Mouse (Mus musculus) midbrain, embryonic 14.5 days (tissue): Measurements from ENCODE around the gene Pax4. TPM values are rescaled to one million over a fixed set of nuclear protein-coding genes. Genes with fewer than 3 reads are reported as not detected.
A peak's percentile ranks its signal among the peaks of the same experiment; 100 is the strongest.

Source experiments
- ATAC-seq: fragments of 200-750 bp; cut with Nextera tagmentation; 2 replicates; pipeline ENCODE4 v1.8.0; 2017; ENCODE audit warnings: moderate number of reproducible peaks, moderate library complexity; ENCODE audit not compliant: low FRiP score, low TSS enrichment
- DNase-seq: peaks from one replicate; pipeline ENCODE4 v3.0.0-alpha.2; 2015
- H3K27ac ChIP-seq: fragments of 300-500 bp; sonication (generic); replicated peaks from 2 replicates; pipeline ENCODE4 v1.5.1; 2014; ENCODE audit warnings: mild to moderate bottlenecking, low read depth, low read length, moderate library complexity
- H3K27me3 ChIP-seq: fragments of 300-500 bp; sonication (generic); 2 replicates; pipeline ENCODE4 v1.6.1; 2014; ENCODE audit warnings: low read length, control low read depth, mixed read lengths; ENCODE audit not compliant: control insufficient read depth, insufficient read depth
- H3K36me3 ChIP-seq: fragments of 300-500 bp; sonication (generic); 2 replicates; pipeline ENCODE4 v1.6.1; 2014; ENCODE audit warnings: low read length, control low read depth; ENCODE audit not compliant: control insufficient read depth, insufficient read depth
- H3K4me1 ChIP-seq: fragments of 300-500 bp; sonication (generic); 2 replicates; pipeline ENCODE4 v1.6.1; 2014; ENCODE audit warnings: mild to moderate bottlenecking, antibody characterized with exemption, low read length, control low read depth; ENCODE audit not compliant: control insufficient read depth, insufficient read depth
- H3K4me2 ChIP-seq: fragments of 300-500 bp; sonication (generic); 2 replicates; pipeline ENCODE4 v1.6.1; 2014; ENCODE audit warnings: mild to moderate bottlenecking, low read length, moderate library complexity
- H3K4me3 ChIP-seq: fragments of 300-500 bp; sonication (generic); replicated peaks from 2 replicates; pipeline ENCODE4 v1.5.1; 2014; ENCODE audit warnings: low read depth, low read length
- H3K9ac ChIP-seq: fragments of 300-500 bp; sonication (generic); replicated peaks from 2 replicates; pipeline ENCODE4 v1.6.1; 2014; ENCODE audit warnings: mild to moderate bottlenecking, low read length, moderate library complexity
- H3K9me3 ChIP-seq: fragments of 300-500 bp; sonication (generic); 2 replicates; pipeline ENCODE4 v1.6.1; 2016; ENCODE audit warnings: low read length, control low read depth, mixed read lengths; ENCODE audit not compliant: control insufficient read depth
- WGBS: fragments of 180-500 bp; shearing (Covaris S2); extraction: QIAGEN DNeasy Blood & Tissue Kit; methylation state at CpG from one replicate; pipeline ENCODE4 v1.1.7; 2014; 5-methylcytosine and 5-hydroxymethylcytosine counted together
- polyA plus RNA-seq: library from polyadenylated mRNA; unstranded; fragments of >200 nt; fragmentation: Nextera tagmentation; extraction: Ambion mirVana; gene quantifications from 2 replicates; pipeline ENCODE4 v1.2.1, GENCODE M21; 2014

The Pax4 gene
- polyA plus RNA-seq, 1 experiment from 2014 or later, result not detected

DNA sequence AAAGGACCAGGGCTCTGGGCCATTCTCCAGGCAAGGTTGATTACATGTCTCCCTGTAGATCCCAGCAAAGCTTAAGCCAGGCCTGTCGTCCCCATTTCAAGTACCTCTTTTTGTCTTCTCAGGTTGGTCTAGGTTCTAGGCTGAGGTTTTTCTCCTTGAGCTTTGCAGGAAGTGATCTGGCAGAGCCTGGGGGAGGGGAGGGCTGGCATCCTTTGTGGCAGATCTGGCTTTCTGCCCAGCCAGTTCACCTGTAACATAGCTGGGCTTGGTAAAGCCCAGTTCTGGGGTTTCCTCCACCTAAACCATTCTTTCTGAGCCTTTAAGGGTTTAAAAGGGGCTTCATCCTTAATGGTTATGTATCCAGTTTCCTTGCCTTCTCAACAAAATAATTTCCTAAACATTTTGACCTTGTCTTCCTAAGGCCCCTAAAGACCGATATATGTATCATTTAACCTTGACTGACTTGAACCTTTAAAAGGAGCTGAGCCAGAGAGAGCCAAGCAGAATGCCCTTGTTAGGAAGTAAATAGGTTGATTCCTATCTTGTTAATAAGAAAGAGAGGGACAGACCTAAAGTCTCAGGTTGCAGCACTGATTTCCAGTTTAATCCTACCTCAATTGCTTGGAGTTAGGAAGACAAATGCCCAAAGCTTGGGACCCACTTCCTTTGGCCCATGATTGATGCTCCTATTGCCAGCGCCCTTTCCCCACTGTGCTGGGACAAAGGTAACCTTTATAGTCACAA, 21.9 kb downstream of the Pax4 start, which contains the start of gene Fscn3:
Gene Fscn3 (plus strand): TSS at position 694 of the 744 bp plus-strand sequence.
- no peak within 1 kb of the TSS for H3K4me2 ChIP-seq
- peaks cover 10% of the 10 kb centered on the region for H3K4me1 ChIP-seq
- WGBS, result 86% methylated on average over 3 of the region's 3 CpGs
- ATAC-seq (no peak), DNase-seq (no peak)
- no peaks in the 10 kb centered on the region for H3K9me3 ChIP-seq
- no peak within 1 kb of the TSS for H3K9ac ChIP-seq
- no peak within 1 kb of the TSS for H3K27ac ChIP-seq
- H3K4me3 ChIP-seq, result no peak within 1 kb of the TSS
- H3K27me3 ChIP-seq, result no peaks in the 10 kb centered on the region
- peaks cover 18% of the 10 kb centered on the region for H3K36me3 ChIP-seq

DNA sequence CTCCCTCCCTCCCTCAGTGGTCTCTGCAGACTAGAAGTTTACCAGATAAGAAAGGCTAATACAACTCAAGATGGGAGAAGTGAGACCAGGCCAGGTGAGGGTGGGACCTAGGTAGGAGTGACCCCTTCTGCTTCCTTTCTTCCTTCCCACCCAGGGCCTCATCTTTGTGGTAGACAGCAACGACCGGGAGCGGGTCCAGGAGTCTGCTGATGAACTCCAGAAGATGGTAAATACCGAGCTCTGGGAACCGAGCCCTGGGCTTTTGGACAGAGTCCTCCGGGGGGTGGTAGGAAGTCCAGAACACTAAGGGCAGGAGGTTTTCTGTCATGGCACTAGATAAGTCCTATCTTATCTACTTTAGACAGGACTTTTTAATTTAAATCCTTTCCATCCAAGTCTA, 24.1 kb downstream of the Pax4 start:
- peak overlapping the region; percentile 63 for H3K4me2 ChIP-seq
- DNase-seq (no peak), ATAC-seq (no peak)
- no peak overlapping the region for H3K4me3 ChIP-seq
- 98% methylated on average over 6 of the region's 6 CpGs for WGBS
- H3K27ac ChIP-seq, result no peak overlapping the region
- peaks cover 26% of the 10 kb centered on the region for H3K4me1 ChIP-seq
- H3K9me3 ChIP-seq, result no peaks in the 10 kb centered on the region
- H3K27me3 ChIP-seq, result no peaks in the 10 kb centered on the region
- H3K9ac ChIP-seq, result no peak overlapping the region
- peaks cover 18% of the 10 kb centered on the region for H3K36me3 ChIP-seq

DNA sequence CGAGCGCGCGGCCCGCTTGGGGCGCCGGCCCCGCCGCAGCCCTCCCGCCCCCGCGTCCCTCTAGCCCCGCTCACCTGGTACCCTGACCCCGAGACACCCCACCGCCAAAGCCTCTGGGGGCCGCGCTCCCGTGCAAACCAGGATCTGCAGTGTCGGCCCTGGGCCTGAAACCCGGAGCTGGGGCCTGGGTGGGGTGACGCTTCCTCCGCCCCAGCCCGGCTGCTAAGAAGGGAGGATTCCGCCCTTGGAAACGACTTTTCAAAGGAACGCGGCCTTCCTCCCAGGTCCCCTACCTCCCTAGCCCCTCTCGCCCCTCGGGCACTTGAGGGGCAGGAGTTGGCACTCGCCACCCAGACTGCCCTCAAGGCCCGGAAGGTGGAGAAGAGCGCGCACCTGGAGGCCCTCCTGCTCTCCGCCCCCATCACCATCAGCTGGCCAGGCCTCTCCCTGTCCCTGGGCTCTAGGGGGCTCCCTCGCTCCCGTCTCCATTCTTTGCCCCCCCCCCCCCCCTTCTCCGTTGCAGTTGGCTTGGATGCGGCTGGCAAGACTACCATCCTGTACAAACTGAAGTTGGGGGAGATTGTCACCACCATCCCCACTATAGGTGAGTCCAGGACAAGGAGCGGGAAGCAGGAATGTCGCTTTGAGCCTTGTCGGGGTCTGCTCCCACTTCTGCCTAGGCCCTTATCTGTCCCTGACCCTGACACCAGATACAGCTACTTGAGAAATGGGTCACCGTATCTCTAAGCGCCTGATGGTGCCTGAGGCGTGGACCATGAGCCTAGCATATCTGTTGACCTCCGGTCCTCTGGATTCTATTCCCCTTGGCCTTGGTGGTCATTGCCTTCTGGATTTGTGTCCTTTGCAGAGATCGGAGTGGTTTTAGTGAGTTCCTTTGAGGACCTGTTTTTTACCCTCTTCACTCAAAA, 25.1 kb downstream of the Pax4 start:
- Histone ChIP-seq H3K27me3 (no peaks in the 10 kb centered on the region), H3K9me3 (no peaks in the 10 kb centered on the region), H3K36me3 (peaks cover 20% of the 10 kb centered on the region), H3K4me1 (peaks cover 26% of the 10 kb centered on the region), H3K9ac (peak overlapping the region; percentile 95), H3K4me2 (peak overlapping the region; percentile 63), H3K27ac (peak overlapping the region; percentile 77), H3K4me3 (peak overlapping the region; percentile 75)
- DNase-seq, result peak; percentile 63
- 11% methylated on average over 45 of the region's 46 CpGs for WGBS
- ATAC-seq, result peak; percentile 55

DNA sequence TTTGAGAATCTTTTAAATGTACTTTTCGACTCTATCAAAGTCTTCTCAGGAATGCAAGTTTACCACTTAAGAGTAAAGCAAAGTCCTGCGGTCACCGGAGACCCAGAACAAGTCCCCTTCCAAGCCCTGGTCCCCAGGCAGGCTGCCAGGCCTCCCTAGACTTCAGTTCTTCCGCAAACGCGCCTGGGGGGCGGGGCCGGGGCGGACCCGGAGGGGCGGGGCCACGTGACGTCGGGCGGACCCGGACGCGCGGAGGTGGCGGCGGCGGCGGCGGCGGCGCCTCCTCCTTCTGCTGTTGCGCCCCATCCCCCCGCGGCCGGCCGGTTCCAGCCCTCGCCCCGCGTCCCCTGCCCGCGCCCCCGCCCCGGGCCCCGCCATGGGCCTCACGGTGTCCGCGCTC, 25.8 kb downstream of the Pax4 start, which contains the start of gene Arf5:
Gene Arf5 (plus strand): TSS at position 248 of the 400 bp plus-strand sequence.
- Histone ChIP-seq H3K36me3 (peaks cover 27% of the 10 kb centered on the region), H3K4me1 (peaks cover 26% of the 10 kb centered on the region), H3K4me2 (peak within 1 kb of the TSS; percentile 63), H3K4me3 (peak within 1 kb of the TSS; percentile 75), H3K27me3 (no peaks in the 10 kb centered on the region), H3K9ac (peak within 1 kb of the TSS; percentile 95), H3K9me3 (no peaks in the 10 kb centered on the region), H3K27ac (peak within 1 kb of the TSS; percentile 77)
- peak; percentile 86 for ATAC-seq
- WGBS, result under 1% methylated on average over 33 of the region's 42 CpGs
- peak; percentile 95 for DNase-seq

DNA sequence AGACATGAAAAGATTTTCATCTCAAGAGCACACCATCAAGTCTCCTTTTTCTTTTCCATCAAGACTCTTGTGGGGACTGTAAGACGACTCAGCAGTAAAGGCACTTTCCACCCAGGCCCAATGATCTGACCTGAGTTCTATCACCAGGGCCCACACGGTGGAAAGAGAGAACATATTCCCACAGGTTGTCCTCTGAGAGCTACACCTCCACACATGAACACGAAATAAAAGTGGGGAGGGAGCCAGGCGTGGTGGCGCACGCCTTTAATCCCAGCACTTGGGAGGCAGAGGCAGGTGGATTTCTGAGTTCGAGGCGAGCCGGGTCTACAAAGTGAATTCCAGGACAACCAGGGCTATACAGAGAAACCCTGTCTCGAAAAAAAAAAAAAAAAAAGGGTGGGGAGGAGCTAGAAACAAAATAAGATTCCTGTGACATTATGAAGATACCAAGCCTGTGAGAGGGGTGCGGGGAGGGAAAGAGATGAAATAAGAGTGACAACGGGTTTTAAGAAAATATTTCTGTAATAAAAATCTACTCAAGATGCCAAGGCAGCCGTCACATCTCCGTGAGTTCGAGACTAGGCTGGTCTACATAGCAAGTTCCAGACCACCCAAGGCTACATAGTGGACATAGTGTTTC, 26.4 kb downstream of the Pax4 start:
- Histone ChIP-seq H3K36me3 (peaks cover 33% of the 10 kb centered on the region), H3K4me1 (peaks cover 26% of the 10 kb centered on the region), H3K9ac (no peak overlapping the region), H3K4me3 (peak overlapping the region; percentile 75), H3K4me2 (peak overlapping the region; percentile 63), H3K9me3 (no peaks in the 10 kb centered on the region), H3K27ac (0 out of 2 replicates have a peak overlapping the region, but pooled peaks have one; percentile 77), H3K27me3 (no peaks in the 10 kb centered on the region)
- ATAC-seq, result peak; percentile 1; the same call in 1 of the 2 replicates
- DNase-seq, result no peak
- 70% methylated on average over 15 of the region's 15 CpGs for WGBS

DNA sequence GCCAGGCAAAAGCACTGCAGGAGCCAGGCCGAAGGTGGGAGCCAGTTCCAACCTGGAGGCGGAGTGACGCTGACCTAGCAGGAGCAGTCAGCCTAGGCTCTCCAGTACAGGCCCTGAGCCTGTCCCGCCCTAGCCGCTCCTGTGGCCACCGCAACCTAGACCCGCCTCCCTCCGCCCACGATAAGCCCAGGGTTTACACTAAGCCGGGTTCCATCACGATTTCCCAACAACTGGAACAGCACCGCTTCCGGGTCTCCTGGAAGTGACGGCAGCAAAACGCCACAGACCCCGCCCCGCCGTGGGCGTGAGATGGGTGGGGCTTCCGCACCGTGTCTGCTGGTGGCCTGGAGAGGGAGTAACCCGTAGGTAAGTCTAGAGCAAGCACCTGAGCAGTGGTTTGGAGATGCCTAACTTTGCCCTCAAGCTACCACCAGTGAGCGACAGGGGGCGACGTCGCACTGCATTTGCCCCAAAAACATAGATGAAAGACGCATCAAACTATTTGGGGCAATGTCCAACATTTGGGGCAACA, 27.6 kb downstream of the Pax4 start:
- ATAC-seq, result peak; percentile 85
- under 1% methylated on average over 27 of the region's 27 CpGs for WGBS

DNA sequence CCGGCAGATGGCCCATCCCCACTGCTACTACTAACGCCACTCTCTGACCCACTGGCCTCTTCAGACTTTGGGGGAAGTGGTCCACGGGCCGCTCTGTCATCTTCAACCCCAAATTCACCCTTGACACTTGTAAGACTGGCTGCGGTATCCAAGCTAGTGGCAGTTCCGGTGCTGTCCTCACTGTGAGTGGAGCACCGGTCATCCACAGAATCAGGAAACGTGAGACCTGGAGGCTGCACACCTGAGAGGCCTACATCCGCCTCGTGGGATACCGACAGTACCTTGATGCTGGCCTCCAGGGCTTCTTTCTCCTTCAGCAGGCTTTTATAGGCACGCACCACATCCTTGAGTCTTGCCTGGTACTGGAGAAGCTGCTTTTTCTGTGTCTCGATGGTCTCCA, 28.3 kb downstream of the Pax4 start:
- ATAC-seq (no peak), DNase-seq (no peak)
- Histone ChIP-seq H3K27me3 (no peaks in the 10 kb centered on the region), H3K9ac (peak overlapping the region; percentile 74), H3K27ac (no peak overlapping the region), H3K36me3 (peaks cover 39% of the 10 kb centered on the region), H3K9me3 (no peaks in the 10 kb centered on the region), H3K4me1 (peaks cover 26% of the 10 kb centered on the region), H3K4me3 (peak overlapping the region; percentile 60), H3K4me2 (peak overlapping the region; percentile 97)
- WGBS, result 33% methylated on average over 13 of the region's 13 CpGs

More for the DNA sequence above, 27.6 kb downstream of the Pax4 start:
- H3K27me3 ChIP-seq, result no peaks in the 10 kb centered on the region
- no peaks in the 10 kb centered on the region for H3K9me3 ChIP-seq
- H3K4me3 ChIP-seq, result peak overlapping the region; percentile 60
- H3K4me2 ChIP-seq, result peak overlapping the region; percentile 97
- H3K27ac ChIP-seq, result 0 out of 2 replicates have a peak overlapping the region, but pooled peaks have one; percentile 37
- peak overlapping the region; percentile 74 for H3K9ac ChIP-seq
- H3K36me3 ChIP-seq, result peaks cover 39% of the 10 kb centered on the region
- DNase-seq, result peak; percentile 95
- H3K4me1 ChIP-seq, result peaks cover 26% of the 10 kb centered on the region

DNA sequence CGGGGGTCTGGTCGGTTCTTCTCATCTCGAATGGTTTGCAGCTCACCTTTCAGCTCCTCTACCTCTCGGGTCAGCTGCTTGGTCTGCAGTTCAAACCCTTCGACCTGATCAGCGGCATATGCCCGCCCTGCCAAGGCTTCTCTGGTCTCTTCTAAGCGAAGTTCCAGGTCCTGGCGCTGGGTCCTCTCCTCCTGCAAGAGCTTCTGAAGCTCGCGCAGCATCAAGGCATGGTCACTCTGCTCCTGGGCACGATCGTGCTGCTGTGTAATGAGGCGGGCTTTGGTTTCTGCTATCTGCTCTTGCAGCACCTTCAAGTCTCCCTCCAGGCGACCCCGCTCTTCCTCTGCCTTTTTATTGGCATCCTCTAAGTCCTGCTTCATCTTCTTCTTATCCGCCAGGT, 28.8 kb downstream of the Pax4 start:
- Histone ChIP-seq H3K36me3 (peaks cover 39% of the 10 kb centered on the region), H3K27ac (no peak overlapping the region), H3K4me1 (peaks cover 26% of the 10 kb centered on the region), H3K9ac (peak overlapping the region; percentile 74; the same call in 1 of the 2 replicates), H3K4me3 (peak overlapping the region; percentile 60), H3K4me2 (peak overlapping the region; percentile 97), H3K9me3 (no peaks in the 10 kb centered on the region), H3K27me3 (no peaks in the 10 kb centered on the region)
- DNase-seq, result no peak
- no peak for ATAC-seq
- 86% methylated on average over 17 of the region's 17 CpGs for WGBS
